Mouse (Mus musculus) forebrain, embryonic 13.5 days (tissue): ENCODE measurements at regions not wholly inside any gene's neighbourhood (a gene's known extent, or its start where the extent isn't known, plus 50 kb on each side); places are given as distances from the start of the nearest gene placed in this dataset.

Source experiments
- ATAC-seq: fragments of 200-750 bp; cut with Nextera tagmentation; 2 replicates; pipeline ENCODE4 v1.8.0; 2017
- H3K27ac ChIP-seq: fragments of 300-500 bp; sonication (generic); 2 replicates; pipeline ENCODE4 v1.5.1; 2015; ENCODE audit warnings: inconsistent platforms, mild to moderate bottlenecking, moderate library complexity
- H3K27me3 ChIP-seq: fragments of 300-500 bp; sonication (generic); 2 replicates; pipeline ENCODE4 v1.6.1; 2015; ENCODE audit warnings: mild to moderate bottlenecking, inconsistent platforms
- H3K36me3 ChIP-seq: fragments of 300-500 bp; sonication (generic); 2 replicates; pipeline ENCODE4 v1.6.1; 2015; ENCODE audit warnings: mild to moderate bottlenecking, inconsistent platforms; ENCODE audit not compliant: poor library complexity, severe bottlenecking
- H3K4me1 ChIP-seq: fragments of 300-500 bp; sonication (generic); 2 replicates; pipeline ENCODE4 v1.6.1; 2015; ENCODE audit warnings: inconsistent platforms
- H3K4me2 ChIP-seq: fragments of 300-500 bp; sonication (generic); 2 replicates; pipeline ENCODE4 v1.6.1; 2015; ENCODE audit warnings: inconsistent platforms, mild to moderate bottlenecking, moderate library complexity
- H3K4me3 ChIP-seq: fragments of 300-500 bp; sonication (generic); 2 replicates; pipeline ENCODE4 v1.5.1; 2015; ENCODE audit warnings: mild to moderate bottlenecking, inconsistent platforms
- H3K9ac ChIP-seq: fragments of 300-500 bp; sonication (generic); 2 replicates; pipeline ENCODE4 v1.6.1; 2015; ENCODE audit warnings: mild to moderate bottlenecking, inconsistent platforms
- H3K9me3 ChIP-seq: fragments of 300-500 bp; sonication (generic); replicated peaks from 2 replicates; pipeline ENCODE4 v1.6.1; 2016; ENCODE audit warnings: inconsistent platforms
- WGBS: fragments of 180-500 bp; shearing (Covaris S2); methylation state at CpG from one replicate; pipeline ENCODE4 v1.1.7; 2015; 5-methylcytosine and 5-hydroxymethylcytosine counted together

DNA sequence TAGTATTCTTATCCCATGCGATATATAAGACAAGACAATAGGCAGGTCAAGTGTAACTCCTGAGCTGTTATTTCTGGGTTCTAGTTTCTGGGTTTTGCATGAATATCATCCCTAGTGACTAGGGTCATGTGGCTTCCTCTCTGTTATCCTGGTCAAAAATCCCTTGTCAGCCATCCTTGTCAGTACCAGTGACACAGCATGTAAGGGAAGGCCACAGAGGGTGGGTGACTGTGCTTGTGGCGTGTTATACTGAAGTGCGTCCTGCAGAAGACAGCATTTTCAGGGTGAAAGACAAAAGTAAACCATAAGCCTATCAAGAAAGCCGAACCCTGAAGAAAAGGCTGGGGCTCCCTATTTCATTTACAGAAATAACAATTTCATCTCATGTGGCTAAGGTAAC, 50.7 kb upstream of the Echdc3 start:
- H3K27me3 ChIP-seq: peaks cover 68% of the 10 kb centered on the region
- no peak for ATAC-seq
- no peak overlapping the region for H3K27ac ChIP-seq
- no peak overlapping the region for H3K9ac ChIP-seq
- no peak overlapping the region for H3K4me3 ChIP-seq
- 94% methylated on average over 4 of the region's 4 CpGs for WGBS
- H3K9me3 ChIP-seq: peaks cover 12% of the 10 kb centered on the region
- H3K4me2 ChIP-seq: no peak overlapping the region
- peaks cover 20% of the 10 kb centered on the region for H3K4me1 ChIP-seq
- H3K36me3 ChIP-seq: no peaks in the 10 kb centered on the region

GRCm38 (mm10) chr2:6264085-6264783, 51.4 kb upstream of the Echdc3 start:
- no peak overlapping the region for H3K9ac ChIP-seq
- H3K27ac ChIP-seq: no peak overlapping the region
- no peak overlapping the region for H3K4me3 ChIP-seq
- no peaks in the 10 kb centered on the region for H3K36me3 ChIP-seq
- H3K9me3 ChIP-seq: peaks cover 12% of the 10 kb centered on the region
- peaks cover 20% of the 10 kb centered on the region for H3K4me1 ChIP-seq
- H3K4me2 ChIP-seq: no peak overlapping the region
- WGBS: 92% methylated on average over 8 of the region's 8 CpGs
- peaks cover 62% of the 10 kb centered on the region for H3K27me3 ChIP-seq
- ATAC-seq: no peak

DNA sequence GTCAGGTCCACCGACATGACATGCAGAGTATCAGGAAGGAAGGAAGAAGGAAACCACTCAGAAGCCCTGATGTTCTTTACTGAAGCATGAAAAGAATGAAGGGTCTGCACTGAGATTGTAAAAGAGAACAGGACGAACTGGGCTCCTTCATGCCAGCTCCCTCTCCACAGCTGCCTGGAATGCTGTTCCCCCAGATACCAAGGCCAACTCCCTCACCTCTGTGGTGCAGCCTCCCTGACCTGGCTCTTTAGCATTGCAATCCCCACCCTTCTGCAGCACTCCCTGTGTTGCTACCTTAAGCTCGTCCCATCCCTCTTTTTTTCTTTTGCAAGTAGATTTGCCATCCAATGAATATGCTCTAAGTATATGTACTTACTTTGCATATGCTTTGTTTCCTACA, 52.3 kb upstream of the Echdc3 start:
- peaks cover 53% of the 10 kb centered on the region for H3K27me3 ChIP-seq
- no peak overlapping the region for H3K9ac ChIP-seq
- peaks cover 11% of the 10 kb centered on the region for H3K9me3 ChIP-seq
- no peak overlapping the region for H3K4me3 ChIP-seq
- 78% methylated on average over 3 of the region's 3 CpGs for WGBS
- no peak overlapping the region for H3K4me2 ChIP-seq
- no peak for ATAC-seq
- H3K27ac ChIP-seq: no peak overlapping the region
- no peaks in the 10 kb centered on the region for H3K36me3 ChIP-seq
- H3K4me1 ChIP-seq: peaks cover 20% of the 10 kb centered on the region

- Histone ChIP-seq H3K9ac (no peak overlapping the region), H3K4me1 (peaks cover 10% of the 10 kb centered on the region), H3K9me3 (peaks cover 6% of the 10 kb centered on the region; the same call in 1 of the 2 replicates), H3K27ac (no peak overlapping the region), H3K4me2 (no peak overlapping the region), H3K36me3 (no peaks in the 10 kb centered on the region), H3K4me3 (no peak overlapping the region), H3K27me3 (peaks cover 60% of the 10 kb centered on the region)
- WGBS: 58% methylated on average over 6 of the region's 6 CpGs
- ATAC-seq: no peak
Measured at GRCm38 (mm10) chr2:6267066-6267465, 54.2 kb upstream of the Echdc3 start.

DNA sequence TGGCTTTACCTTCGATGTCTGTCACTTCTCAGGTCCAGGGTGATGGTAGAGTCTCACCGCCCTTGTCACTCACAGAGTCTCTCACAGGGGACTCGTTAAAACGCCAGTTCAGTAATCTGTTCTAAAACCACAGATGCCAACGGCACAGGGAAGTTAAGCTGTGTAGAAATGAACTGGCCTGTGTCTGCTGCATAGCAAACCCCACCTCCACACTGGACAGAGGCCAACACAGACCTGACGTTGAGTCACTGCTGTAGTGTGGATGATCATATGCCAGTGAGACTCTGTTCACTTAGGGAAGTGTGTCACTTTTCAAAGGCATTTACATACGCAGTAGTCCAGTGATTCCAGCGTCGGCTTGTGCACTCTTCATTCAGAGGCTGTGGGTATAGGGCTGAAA, 54.7 kb upstream of the Echdc3 start:
- Histone ChIP-seq H3K9me3 (peaks cover 6% of the 10 kb centered on the region; the same call in 1 of the 2 replicates), H3K4me2 (no peak overlapping the region), H3K4me3 (no peak overlapping the region), H3K9ac (no peak overlapping the region), H3K27me3 (peaks cover 59% of the 10 kb centered on the region), H3K27ac (no peak overlapping the region; the same call in 1 of the 2 replicates), H3K4me1 (peaks cover 10% of the 10 kb centered on the region), H3K36me3 (no peaks in the 10 kb centered on the region)
- ATAC-seq: peak; percentile 50
- WGBS: 32% methylated on average over 9 of the region's 9 CpGs

- H3K27me3 ChIP-seq: peaks cover 19% of the 10 kb centered on the region
- ATAC-seq: no peak
- no peak overlapping the region for H3K9ac ChIP-seq
- H3K27ac ChIP-seq: no peak overlapping the region
- peaks cover 9% of the 10 kb centered on the region for H3K4me1 ChIP-seq
- H3K4me2 ChIP-seq: no peak overlapping the region
- H3K9me3 ChIP-seq: no peaks in the 10 kb centered on the region
- no peak overlapping the region for H3K4me3 ChIP-seq
- WGBS: 94% methylated on average over 2 of the region's 2 CpGs
- no peaks in the 10 kb centered on the region for H3K36me3 ChIP-seq
Measured at GRCm38 (mm10) chr2:6272514-6272913, 50.0 kb upstream of the Usp6nl start.
